Mouse (Mus musculus) cerebellum, postnatal 4 days (tissue): ENCODE results near the gene Olfr223.
A peak's percentile ranks its signal among the peaks of the same experiment; 100 is the strongest.
"Not testable (repeated sequence)": the region's sequence is repeated elsewhere in the genome, so short reads cannot be mapped to it uniquely, and the experiment has no call there.

Experiments used
- DNase-seq, 2 experiments: peaks; one replicate each; pipeline ENCODE4 v3.0.0; 2022; ENCODE audit warnings: low spot score in 2 of 2, mixed read lengths in 1 of 2

Olfr223 gene

DNA sequence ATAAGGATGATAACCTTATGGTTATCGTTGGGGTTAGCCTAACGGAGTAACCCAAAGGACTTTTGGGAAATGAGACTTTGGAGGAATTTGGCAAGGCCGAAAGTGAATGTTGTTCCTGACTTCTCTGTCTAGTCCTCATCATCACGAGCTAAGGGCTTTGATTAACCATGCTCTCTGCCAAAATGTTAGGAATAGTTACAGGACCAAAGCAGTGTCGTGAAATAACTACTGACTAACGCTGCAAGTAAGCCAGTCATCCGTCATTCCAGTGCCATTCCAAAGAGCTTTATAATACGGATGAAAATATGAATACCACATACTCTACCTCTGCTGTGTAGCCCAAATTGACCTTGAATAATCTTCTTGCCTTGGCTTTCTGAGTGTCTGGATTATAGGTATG lies 3.9 kb upstream of the Olfr223 start:
- DNase-seq, result no peak

DNA sequence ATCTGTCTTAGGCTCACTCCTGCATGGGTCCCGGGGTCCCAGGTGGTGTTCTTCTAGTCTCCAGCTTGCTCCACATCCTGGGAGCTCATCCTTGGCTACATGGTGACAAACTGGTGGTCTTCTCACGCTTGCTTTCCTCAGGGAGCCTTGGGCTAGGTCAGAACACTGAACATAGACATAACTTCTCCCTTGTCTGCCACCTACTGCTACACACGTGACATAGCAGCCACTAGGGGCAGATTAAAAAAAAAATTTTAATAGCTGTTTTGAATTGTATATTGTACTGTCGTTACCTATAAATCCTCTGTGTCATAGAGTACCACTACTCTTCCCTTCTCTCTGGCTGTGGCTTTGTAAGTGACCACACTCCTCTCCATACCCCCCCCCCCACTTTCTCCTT lies 3.0 kb upstream of the Olfr223 start:
- no peak for DNase-seq

DNA sequence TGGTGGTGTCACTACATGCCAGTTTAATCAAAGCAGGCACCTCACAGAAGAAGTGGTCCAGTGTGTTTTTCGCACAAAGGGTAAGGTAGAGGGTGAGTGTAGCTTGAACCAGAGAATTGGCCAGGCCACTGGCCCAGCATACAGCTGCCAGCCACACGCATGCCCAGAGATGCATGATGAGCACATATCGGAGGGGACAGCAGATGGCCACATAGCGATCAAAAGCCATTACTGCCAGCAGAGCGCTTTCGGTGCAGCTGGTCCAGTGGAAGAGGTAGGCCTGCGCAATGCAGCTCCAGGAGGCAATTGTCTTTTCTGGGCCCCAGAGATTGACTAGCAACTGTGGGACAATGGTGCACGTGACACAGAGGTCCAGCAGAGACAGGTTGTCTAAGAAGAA lies 3.6 kb downstream of the Olfr223 start:
- peak in 1 of 2 experiments; percentile 26 for DNase-seq

DNA sequence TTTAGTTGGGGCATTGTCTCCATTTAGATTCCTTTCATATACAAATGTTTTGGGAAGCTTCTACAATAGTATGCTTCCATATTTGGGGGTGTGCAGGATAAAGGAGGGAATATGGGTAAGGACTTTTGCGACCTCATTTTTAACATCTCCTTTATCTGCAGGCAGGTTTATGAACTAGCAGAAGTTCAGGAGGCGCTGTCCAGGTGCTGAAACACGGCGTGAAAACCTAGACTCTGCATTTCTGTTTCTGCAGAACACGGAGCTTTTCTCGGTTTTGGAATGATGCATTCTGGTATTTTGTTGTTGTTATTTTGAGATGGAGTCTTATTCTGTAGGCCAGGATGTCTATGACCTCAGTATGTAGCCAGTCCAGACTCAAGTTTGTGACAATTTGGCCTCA lies 8.6 kb downstream of the Olfr223 start:
- no peak for DNase-seq

DNA sequence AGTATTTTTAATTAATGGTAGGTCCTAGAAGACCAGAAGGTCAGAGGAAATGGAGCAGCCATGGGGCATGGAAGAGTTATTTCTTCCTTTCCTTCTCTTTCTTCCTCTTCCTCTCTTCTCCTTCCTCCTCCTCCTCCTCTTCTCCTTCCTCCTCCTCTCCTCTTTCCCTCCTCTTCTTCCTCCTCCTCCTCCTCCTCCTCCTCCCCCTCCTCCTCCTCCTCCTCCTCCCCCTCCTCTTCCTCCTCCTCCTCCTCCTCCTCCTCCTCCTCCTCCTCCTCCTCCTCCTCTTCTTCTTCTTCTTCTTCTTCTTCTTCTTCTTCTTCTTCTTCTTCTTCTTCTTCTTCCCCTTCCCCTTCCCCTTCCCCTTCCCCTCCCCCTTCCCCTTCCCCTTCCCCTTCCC lies 17.0 kb downstream of the Olfr223 start, which contains the start of gene Olfr222:
Gene Olfr222, minus strand, starts transcription at position 101 of the 400 bp plus-strand sequence.
- not testable (repeated sequence) for DNase-seq

DNA sequence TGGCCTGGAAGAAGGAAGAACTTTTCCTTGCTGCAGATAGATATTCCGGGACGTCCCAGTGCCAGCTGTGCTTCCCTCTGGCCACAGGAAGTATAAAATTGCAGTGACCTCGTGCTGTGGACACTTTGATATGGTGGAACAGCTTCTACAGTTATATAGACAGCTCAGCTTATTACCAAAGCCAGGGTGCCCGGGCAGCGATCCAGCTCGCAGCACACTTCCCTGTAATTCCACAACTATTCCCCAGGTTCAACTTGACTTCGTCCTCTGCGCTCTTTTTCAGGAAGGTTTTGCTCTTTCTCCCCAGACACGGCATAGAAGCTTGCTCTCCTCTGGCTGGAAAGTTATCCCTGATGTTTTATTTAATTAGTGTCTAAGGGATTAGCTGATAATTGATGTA lies 17.4 kb downstream of the Olfr223 start:
- no peak for DNase-seq

DNA sequence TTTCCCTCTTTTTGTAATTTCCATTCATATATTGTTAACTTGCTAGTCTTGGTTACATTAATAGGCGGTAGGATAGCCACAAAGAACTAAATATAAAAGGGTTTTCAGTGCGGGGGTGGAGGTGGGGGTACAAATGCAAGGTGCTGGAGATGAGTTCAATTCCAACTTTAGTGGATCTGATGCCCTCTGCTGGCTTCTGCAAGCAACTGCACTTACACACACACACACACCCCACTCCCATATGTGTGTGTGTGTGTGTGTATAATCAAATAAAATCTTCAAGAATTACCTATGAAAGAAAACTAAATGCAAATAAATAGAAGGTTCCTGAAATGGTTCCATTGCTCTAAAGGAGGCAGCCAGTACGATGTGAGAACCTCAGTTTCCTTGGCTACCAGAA lies 23.8 kb downstream of the Olfr223 start:
- DNase-seq, result no peak

DNA sequence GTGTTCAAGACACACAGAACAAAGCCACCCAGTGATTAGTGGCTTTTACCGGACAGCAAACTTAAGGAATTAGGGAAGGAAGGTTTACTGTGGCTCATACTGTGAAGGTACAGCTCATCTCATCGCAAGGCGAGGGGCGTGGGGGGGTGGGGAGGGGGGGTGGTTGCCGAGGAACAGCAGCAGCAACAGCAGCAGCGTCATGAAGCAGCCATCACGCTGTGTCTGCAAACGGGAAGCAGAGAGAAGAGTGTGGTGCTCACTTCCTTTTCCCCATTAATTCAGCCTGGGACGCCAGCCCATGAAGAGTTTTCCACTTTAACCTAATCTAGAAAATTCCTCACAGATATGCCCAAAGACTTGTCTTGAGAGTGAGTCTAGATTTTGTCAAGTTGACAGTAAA lies 30.3 kb downstream of the Olfr223 start:
- no peak for DNase-seq

DNA sequence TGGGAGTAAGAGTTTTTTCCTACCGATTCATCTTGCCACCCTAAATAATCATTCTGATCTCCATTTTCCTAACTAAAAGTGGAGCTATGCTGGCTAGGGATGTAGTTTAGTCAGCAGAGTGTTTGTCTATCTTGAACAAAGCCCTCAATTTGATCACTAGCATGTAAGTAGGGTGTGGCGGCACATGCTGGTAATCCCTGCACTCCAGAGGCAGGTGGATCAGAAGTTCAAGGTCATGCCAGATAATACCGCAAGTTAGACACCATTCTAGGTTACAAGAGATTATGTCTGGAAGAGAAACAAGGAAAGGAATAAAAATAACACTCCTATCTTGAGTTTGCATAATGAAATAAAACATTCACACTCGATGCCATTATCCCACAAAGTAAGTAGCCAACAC lies 30.8 kb downstream of the Olfr223 start:
- no peak for DNase-seq

DNA sequence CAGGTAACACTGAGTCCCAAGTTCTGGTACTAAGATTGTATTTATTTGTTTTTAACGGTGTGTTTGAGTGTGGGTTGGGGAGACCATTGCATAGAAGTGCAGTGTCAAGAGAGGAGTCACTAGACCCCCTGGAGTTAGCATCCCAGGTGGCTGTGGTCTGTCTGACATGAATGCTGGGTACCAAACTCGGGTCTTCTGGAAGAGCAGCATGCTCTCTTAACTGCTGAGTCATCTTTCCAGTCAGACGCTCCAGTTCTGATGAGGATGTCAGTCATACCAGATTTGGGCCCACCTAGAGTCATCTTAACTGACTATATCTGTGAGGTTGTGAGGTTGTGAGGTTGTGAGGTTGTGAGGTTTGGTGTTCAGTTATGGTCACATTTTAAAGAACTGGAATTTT lies 32.2 kb downstream of the Olfr223 start:
- no peak for DNase-seq

DNA sequence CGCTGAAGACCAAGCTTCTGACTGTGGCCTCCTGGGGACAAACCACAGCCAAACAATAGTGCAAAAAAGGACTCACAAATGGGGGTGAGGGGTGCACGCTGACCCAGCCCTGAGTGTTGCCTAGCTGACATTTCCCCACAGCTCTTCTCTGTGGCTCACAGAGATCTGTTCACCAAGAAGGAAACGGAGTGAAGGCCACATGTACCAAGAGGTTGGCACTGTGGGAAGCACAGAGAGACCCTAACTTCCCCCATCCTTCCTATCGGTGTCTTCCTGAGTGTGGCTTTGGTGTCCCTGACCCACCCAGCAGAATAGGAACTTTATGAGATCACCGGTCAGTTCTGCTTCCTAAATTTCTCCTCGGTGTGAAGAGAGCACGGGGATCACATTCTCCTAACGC lies 38.6 kb downstream of the Olfr223 start:
- no peak for DNase-seq

DNA sequence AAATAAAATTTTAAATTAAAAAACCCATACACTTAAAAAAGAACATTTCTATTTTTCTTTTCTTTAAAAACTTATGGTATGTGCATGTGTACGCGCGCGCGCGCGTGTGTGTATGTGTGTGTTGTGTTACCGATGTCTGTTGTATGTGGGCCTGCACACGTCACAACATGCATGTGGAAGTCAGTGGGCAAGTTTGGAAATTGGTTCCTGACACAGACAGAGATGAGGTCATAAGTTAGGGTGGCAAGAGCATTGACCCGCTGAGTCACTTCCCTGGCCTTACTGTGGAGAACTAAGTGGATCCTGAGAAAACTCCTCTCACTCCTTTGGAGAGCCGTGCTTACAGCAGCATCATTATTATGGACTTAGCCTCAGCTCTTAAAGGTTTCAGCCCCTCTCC lies 39.0 kb downstream of the Olfr223 start:
- no peak for DNase-seq

DNA sequence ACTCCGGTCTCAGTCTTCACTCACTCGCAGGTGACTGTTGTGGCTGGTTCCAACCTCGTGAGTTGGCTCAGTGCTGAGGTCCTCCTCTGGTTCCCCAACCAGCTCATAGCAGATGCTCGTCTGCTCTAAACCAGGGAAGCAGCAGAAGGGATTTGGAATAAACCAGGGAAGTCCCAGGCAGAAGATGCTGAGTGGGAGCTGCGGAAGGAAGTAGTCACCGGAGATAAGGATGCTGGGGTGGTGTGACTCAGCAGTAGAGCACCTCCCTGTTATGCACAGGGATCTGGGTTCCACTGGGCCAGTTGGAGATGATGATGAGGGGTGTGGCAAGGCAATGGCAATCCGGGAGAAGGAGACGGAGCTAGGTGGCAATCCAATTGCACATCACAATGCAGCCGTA lies 49.1 kb downstream of the Olfr223 start:
- DNase-seq, result no peak

DNA sequence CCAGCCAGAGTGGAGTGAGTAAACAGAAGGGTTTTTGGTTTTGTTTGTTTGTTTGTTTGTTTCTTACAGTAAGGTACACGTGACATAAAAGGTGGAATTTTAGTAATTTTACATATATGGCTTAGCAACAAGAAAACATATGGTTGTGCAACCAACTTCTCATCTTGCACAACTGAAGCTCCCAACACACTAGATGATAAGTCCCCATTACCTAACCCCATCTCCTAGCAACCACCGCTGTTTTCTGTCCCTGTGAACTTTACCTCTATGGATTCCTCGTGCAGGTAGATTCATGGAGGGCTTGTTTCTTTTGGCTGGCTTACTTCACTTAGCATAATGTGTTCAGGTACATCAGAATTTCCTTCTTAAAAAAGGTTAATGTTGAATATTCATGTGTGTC lies 49.7 kb downstream of the Olfr223 start:
- DNase-seq, result no peak

DNA sequence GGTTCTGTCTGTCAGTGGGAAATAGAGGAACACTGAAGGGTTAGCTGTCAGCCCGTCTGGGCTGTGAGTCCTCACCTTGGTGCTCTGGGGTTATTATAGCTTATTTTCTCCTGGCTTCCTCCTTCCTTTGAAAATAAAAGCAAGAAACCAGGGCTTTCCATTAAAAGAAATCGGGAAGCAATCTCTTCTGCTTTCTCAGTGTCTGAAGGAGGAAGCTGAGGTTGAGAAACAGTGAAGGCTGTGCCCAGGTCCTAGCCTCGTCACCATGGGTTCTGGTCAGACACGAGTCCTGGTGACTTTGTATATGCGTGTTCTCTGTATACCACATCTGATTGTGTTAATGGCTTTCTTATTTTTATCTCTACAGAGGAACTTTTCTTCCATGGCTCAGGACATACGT lies 50.6 kb downstream of the Olfr223 start:
- DNase-seq, result no peak

DNA sequence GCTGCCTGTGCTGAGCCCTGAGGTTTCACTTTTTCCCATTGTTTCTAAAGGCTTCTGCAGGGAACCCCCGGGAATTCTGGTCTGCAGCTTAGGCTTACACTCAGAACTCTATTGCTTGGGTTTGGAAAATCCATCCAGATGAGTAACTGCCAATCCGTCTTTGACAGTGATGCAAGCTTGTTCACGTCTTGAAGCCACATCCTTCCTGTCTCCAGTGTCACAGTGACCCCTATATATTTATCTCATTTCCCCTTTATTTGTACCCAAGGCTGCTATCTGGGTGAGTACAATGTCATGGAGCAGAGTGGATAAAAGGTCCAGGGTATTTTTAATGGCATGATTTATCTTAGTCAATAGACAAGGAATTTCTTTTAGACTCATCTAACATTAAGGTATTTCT lies 51.8 kb downstream of the Olfr223 start, which contains the start of gene Nlrp3:
Gene Nlrp3, plus strand, starts transcription at position 245 of the 400 bp plus-strand sequence.
- no peak for DNase-seq

DNA sequence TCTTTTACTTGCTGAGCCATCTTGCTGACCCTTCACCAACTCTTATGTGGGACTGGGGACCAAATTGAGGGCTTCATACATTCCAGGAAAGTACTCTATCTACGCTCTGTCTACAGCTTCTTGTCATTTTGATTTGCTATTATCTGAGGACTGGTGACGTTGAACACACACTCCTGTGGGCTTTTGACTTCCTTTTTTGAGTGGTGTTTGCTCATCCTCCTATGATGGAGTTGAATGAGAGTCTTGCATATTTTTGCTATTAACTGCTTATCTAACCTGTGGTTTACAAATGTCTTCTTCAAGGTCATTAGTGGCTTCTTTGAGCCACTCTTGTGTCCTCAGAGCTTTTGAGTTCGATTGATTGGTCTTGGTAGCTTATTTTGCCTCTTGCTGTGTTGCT lies 53.0 kb downstream of the Olfr223 start:
- no peak for DNase-seq
